Mouse (Mus musculus) heart, adult 9 months (tissue): ENCODE data around the gene Nrxn2.

Experiments
- DNase-seq, 2 experiments: peaks; one replicate each; pipeline ENCODE4 v3.0.0; 2022; ENCODE audit warnings: low spot score in 2 of 2

Gene Nrxn2

DNA sequence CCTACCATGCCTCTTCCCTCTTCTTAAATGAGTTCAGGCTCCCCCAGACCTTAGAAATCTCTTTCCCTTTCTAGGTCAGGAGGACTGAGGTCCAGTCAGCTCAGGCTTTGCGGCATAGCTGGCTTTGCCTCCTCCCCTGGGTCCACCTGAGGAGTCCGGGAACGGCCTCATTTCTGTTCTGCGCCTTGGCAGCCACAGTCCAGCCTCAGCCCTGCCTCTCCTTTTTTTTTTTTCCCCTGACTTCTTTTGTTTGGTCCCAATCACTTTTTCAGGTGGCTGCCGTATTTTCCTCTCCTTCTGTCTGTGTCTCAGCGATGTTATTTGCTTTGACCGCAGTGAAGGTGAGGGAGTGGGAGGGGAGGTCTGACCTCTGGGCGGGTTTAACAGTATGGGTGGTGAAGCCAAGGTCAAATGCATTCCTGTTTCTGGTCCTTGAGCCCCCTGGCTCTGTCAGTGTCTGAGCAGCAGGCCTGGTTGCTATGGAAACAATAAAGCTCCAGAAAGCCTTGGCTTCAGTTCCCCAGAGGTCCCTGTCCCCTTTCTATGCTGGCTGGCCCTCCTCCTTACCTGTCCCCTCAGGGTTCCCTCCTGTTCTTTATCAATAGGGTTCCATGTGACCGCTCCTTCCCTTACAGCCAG, 34.3 kb downstream of the Nrxn2 start:
- DNase-seq, result no peak

DNA sequence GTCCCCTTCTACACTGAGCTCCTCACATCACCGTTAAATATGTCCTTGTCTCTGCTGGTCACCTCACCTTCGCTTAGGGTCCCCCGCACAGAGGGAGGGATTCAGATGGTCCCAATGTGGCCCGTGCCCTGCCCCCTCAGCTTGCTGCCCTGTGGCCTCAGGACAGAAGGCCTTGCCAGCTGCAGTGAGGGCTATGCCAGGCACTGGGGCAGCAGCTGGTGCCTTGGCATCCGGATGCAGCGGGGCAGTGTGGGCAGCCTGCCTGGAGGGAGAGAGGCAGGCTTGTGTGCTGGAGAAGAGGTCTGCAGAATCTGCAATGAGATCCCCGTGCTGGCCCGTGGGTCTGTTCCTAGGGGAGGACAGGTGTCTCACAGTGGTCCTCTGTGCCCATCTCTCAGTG, 34.8 kb downstream of the Nrxn2 start:
- no peak for DNase-seq

DNA sequence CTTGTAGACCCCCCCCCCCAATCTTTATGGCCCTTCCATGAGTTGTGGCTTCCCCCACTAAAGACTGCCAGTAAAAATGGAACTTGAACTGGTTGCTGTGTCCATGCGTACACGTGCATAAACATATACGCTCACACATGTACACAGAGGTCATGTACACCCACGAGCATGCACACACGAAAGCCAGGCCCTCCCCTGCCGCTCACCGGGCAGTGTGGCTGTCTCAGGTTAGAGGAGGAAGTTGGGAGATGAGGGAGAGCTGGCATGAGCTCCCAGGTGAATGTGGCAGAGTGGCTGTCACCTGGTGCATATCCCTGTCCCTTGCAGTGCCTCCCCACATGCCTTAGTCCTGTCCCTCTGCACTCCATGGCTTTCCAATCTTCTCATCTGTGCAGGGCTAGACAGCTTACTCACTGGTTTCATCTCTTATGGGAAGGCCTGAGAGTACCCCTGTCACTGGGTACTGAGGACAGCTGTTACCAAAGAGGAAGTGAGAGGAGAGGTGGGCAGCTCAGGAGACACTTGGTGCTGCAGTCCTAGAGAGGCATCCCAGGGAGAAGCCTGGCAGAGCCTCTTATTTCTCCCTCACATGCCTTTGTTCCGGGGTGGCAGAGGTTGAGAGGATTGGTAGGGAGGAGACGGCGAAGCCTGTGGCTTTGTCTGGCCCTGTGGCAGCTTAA, 35.6 kb downstream of the Nrxn2 start:
- no peak for DNase-seq

DNA sequence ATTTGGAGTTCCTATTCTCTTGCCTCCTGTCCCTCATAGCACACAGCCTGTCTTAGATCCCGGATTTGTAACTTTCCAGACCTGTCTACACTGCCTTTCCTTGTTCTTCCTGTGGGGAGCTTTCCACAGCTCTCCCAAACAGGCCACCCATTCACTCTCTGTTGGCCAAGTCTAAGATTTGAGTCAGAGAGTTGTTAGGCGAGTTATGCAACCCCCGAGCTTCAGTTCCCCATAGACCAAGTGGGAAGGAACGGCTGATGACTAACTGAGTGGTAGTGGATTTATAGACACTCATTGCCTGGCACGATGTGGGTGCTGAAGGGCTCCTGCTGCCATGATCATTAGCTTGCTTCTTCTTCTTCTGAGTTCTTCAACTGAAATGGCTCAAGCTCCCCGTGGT, 41.0 kb downstream of the Nrxn2 start:
- no peak for DNase-seq

DNA sequence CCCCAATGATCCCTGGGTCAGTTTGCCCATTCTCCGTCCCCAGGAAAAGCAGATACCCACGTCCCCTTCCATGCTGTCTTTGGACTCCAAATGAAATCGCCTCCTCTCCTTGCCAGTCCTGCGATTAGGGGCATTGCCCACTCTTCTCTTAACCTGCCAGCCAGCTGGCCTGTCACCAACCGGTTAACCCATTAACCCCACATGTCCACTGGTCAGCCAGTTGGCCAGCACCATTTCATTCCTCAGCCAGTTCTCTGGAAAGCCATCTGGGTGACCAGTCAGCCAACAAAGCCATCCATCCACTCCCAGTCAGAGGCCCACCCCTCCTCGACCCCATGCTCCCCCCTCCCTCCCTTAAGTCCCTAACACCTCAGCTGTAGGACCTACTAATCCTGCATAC, 44.3 kb downstream of the Nrxn2 start:
- DNase-seq, result no peak

DNA sequence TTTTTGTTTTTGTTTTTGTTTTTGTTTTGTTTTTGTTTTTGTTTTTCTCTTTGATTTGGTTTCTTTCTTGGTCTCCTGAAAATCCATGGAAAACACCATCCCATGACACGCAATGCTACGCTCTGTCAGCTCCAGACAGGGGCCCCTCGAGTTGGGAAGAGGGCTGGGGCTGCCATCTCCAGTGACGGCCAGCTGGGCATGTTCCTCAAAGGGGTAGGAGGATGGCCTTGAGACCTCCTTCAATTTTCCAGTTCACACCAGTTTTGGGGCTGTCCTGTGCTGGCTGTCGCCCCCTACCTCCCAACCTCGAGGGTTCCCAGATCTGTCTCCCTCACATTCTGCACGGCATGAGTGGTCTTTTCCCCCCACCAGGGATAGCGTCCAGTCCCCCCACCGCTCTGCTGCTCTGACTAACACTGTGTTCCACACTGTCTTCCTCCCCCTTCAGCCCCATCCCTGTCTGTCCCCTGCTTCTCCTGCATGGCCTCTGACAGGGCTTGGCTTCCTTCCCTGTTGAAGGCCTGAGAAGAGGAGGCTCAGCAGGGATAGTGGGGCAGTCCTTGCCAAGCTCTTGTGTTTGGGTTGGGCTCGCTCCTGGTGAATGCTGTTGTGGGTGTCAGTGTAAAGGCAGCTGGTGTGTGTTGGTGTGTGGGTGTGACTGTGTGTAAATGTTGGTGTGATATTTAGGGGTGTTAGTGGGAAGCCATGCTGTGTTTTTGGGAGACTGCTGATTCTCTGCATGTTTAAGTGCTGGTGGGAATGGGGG, 46.0 kb downstream of the Nrxn2 start:
- no peak for DNase-seq

DNA sequence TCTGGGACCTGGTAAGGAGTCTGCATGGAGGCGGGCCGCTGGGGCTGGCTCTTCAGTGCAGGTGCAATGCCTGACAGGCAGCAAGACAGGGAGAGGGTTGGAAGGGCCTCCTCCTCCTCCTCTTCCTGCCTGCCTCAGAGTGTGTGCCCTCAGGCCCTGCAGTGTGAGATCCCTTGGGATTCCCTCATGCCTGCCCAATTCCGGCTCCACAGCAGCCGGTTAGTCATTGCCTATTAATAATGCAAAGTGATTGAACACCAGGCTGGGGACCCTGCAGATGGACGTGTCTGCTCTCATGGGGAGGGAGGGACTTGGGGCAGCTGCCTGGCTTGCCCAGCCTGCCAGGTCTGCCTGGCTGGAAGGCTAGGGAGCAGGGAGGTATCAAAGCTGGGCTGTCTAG, 46.6 kb downstream of the Nrxn2 start:
- DNase-seq, result no peak

DNA sequence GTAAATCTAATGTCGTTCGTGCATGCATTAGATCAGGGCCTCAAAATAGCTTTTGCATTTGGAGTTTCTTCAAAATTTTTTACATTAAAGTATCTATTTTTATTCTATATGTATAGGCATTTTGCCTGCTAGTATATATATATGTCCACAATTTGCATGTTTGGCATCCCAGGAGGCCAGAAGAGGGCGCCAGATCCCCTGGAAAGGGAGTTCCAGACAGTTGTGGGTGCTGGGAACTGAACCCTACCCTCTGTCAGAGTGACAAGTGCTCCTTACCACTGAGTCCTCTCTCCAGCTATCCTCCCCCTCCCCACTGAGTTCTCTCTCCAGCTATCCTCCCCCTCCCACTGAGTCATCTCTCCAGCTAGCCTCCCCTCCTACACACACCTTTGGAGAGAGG, 48.4 kb downstream of the Nrxn2 start:
- no peak for DNase-seq

DNA sequence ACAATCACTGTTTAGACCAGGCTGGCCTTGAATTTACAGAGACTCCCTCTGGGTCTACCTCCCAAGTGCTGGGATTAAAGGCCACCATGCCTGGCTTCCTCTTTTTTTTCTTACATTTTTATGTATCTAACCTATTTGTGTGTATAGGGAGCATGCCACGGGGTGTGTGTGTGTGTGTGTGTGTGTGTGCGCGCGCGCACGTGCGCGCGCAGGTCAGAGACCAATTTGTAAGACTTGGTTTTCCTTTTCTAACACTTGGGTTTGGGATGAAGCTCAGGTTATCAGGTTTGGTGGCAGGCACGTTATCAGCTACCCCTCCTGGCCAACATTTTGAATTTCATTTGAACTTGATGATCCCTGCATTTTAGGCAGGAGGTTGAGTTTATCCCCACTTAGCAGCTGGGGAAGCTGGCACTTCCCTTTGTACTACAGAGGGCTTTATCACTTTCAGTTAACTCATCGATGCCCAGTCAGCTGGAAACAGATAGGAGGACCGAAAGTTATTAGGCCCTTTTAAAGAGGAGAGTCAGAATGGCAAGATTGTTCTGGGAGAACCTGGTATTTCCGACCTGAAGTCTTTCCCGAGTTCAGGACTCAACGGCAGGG, 48.9 kb downstream of the Nrxn2 start:
- DNase-seq, result no peak

DNA sequence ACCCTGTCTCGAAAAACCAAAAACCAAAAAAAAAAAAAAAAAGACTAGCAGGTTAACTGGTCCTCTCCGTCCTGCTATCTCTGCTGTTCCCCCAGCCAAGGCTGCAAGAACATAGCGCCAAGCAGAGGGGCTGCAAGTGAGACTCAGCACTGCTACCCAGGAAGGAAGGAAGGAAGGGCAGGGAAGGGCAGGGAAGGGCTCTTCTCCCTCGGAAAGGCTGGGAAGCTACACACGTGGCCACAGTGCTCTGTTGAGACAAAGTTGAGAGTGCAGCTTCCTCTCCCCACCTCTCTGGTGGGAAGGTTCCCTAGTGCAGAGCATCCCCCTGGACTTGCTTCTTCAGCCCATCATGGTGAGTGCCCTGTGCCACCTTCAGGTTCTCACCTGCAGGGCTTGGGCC, 53.1 kb downstream of the Nrxn2 start:
- DNase-seq, result no peak

DNA sequence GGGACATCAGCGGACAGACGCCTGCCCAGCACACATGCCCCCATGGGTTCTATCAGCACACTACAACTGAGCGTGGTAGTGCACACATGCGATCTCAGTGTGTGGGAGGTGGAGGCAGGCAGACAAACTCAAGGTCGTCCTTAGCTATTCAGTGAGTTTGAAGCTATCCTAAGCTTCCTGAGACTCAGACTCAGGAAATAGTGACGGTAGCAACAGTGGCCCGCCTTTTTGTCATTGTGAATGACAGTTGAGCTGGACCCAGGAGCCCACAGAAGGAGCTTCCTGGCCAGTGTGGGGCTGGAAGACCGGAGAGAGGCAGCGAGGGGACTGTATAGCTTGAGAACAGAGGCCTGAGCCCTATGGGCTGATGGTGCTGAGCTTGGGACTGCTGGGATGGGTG, 54.3 kb downstream of the Nrxn2 start:
- DNase-seq, result no peak

DNA sequence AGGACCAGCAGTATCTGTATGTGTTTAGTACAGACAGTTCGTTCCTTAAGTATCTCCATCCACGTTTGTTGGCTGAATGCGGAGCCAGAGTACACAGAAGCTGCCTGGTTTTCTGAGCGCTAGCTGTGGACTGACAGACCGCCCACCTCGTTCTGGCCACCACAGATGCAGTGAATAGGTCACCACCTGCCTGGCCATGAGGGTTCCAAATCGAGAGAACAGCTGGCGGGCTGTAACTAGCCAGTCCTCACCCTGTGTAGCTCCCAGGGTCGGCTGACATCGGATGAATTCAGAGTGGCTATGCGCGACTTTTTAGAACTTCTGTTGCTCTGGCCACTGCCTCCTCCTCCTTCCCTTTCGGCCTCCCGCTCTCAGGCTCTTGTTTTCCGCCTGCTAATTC, 56.2 kb downstream of the Nrxn2 start:
- DNase-seq, result no peak

DNA sequence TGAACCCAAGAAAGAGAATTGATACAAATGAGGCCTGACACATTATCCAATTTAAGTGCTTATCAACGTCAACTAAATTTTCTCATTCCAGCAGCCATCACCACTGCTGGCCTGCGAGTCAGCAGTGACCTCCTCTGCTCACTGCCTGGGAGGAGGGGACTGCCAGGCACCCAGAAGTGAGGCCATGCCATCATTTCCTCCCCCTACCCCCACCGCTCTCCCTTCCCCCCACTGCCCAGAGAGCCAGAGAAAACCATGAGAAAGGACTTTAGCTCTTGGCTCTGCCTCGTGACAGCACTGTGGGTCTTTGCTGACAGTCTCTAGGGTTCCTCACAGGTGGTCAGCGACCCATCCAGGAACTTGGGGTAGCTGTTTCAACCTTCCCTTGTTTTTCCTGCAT, 56.6 kb downstream of the Nrxn2 start:
- no peak for DNase-seq

DNA sequence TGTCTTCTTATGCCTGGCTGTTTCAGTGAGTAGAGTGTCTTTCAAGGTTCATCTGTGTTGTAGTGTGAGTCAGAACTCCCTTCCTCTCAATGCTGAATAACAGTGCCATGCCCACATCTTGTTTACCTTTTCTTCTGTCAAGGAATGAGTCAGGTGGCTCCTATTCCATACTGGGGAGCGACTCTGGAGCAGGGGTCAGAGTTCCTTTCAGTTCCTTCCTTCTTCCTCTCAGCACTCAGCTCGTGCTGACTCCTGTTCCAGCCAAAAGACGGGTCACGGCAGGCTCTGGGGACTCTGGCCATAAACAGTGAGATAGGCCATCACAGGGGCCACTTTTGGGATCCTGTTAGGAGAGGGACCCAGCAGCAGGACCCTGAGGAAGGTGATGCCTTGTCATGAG, 58.5 kb downstream of the Nrxn2 start:
- no peak for DNase-seq

DNA sequence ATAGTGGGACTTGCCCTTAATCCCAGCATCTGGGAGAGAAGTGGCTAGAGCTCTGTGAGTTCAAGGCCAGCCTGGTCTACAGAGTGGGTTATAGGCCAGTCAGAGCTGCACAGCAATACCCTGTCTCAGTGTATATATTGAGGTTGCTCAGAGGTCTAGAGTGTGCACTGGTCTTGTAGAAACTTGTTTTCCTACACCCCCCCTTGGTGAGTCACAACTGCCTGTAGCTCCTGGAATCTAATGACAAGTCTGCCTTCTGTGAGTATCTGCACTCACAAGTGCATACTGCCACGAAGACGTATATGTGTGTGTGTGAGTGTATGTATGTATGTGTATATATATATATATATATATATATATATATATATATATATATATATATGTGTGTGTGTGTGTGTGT, 60.0 kb downstream of the Nrxn2 start:
- DNase-seq, result no peak

DNA sequence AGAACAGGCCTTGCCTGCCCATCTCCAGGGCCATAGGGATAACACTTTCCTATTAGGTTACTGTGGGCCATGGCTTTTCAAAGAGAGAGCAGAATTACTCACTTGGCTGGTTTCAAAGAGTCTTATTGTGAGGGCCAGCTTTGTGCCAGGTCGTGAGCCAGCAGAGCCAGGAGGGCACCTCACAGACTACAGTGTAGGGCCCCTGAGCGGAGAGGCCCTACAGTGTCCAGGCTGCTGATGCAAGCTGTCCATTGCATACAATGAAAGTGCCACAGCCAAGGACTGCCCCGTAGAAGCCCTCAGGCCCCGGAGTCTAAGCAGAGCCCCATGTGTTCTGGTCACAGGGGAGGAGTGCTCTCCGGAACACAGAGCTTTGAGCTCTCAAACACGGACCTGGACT, 64.4 kb downstream of the Nrxn2 start:
- DNase-seq, result no peak

DNA sequence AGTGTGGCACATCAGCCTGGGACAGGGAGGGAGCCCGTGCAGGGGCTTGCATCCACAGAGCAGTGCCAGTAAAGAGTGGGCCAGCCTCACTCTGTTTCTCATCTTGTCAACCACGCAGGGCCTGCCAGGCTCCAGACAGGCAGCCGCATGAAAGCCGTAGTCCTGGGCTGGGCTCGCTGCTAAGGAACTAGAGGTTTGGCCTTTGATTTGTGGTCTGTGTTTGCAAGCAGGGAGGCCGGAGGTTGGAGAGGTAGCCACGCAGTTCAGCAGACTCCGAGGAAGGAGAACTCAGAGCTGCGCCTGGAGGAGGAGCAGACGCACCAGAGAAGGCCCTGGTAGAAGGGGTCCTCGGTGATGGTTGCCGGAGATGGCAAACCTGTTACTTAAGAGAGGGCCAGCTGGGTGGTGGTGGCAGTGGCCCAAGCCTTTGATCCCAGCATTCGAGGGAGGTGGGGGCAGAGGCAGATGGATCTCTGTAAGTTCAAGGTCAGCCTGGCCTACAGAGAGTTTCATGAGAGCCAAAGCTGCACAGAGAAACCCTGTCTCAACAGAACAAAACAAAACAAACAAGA, 66.6 kb downstream of the Nrxn2 start:
- no peak for DNase-seq

DNA sequence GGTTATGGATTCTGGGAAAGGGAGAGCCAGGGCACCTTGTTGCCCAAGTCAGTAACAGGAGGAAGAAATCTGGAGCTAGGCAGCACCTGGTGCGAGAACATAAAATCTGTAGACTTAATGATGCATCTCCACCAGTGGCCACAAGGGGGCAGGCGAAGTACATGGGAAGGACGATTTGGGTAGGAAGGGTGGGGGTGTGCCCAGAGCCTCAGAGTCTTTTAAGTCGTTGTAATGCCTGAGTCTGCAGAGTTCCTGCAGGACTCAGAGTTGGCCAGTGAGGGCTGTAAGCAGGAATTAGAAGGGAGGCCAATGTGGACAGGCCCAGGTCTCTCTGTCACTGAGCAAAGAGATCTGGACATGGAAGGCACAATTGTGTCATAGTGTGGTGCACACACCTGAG, 70.5 kb downstream of the Nrxn2 start:
- peak; percentile 63 to 76 for DNase-seq

DNA sequence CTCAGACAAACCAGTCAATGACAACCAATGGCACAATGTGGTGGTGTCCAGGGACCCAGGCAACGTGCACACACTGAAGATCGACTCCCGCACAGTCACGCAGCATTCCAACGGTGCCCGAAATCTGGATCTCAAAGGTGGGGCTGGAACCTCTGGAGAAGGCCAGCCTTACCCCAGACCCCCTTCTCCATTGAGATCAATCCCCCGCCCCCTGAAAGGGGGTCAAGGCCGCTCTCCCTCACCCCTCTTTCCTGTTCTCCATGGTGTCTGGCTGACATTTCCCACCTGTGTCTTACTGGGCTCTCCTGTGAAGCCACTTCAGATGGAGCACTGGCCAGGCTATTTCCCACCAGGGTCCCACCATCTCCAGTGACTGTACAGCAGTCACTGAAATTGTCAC, 73.0 kb downstream of the Nrxn2 start:
- no peak for DNase-seq

DNA sequence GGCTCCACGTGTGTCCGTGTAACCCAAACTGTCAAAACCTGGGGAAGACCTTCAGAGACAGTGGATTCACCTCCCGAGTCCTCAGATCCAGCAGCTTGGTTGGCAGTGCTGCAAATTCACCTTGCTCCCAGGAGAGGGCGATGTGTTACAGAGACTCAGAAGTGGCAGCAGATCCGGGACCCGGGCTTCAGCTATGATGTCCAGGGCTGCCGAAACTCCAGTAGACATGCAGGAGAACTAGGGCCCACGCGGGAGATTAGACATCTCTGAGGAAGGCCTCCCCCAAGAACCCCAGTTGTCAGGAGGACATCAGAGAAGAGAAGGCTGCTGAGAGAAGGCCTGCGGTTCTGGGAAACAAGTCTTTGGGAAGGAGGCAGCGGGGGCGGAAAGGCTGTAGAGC, 73.6 kb downstream of the Nrxn2 start:
- DNase-seq, result peak; percentile 56 to 65

DNA sequence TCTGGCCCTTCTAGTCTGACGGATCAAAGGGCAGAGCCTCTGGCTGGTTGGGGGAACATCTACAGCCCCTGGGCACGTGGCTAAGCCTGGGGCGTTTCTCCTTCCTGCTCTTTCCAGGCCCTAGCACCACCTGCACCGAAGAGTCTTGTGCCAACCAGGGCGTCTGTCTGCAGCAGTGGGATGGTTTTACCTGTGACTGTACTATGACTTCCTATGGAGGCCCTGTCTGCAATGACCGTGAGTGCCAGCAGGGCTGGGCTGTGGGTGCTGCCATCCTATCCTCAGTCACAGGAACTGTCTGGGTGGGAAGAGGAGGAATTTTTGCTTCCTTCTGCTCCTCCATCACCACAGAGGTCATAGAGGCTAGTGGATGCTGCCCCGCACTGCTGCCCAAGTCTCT, 74.7 kb downstream of the Nrxn2 start:
- DNase-seq, result no peak

DNA sequence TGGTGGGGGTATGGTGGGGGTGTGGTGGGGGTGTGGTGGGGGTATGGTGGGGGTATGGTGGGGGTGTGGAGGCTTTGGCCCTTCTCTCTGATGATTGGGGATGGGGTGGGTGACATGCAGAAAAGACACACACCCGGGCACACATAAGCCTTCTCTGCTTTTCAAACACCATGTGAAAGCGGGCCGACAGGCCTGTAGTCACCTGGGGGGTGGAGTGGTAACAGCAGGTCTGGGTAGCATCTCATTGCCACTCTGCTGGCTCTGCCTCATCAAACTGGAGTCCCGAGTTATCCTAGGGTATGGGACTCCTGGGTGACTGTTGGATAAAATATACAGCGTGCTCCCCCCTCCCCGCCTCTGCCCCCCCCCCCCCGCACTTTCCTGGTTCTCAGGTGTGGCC, 75.5 kb downstream of the Nrxn2 start:
- no peak for DNase-seq
